Mouse (Mus musculus): ENCODE data around the gene Gm21962.

DNA sequence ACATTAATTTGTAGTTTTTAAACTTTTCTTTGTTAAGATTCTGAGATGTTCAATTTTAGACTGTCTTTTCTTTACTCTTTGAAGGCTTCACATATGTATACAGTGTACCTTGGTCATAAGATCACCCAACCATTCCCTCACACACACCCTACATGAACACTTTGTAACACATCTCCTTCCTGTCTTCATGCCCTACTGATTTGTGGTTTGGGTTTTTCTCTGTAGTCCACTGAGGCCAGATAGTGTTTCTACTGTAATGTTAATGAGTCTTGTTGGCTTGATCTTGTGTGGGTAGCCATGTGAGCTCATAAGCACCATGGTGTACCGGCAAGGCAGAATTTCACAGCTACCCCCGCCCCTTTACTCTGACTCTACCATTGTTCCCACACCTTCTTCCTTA is 18.5 kb upstream of the Gm21962 start:
- TF ChIP-seq CTCF (IDR thresholded peaks at IDR 0.05; ENCODE audit: low read depth) = no peak
- no peak for TF ChIP-seq EP300 (optimal IDR thresholded peaks at IDR 0.05)
